Mouse (Mus musculus) skeletal muscle tissue, adult 2 months (tissue): ENCODE measurements around the gene Atp5mpl.

Experiments
- DNase-seq: peaks from one replicate; pipeline ENCODE4 v3.0.0-alpha.2; 2012; ENCODE audit warnings: low read depth, low spot score

Gene Atp5mpl

GRCm38 (mm10) chr12:111914031-111914430, 52.7 kb downstream of the Atp5mpl start:
- DNase-seq, result no peak

GRCm38 (mm10) chr12:111912802-111913201, 54.0 kb downstream of the Atp5mpl start:
- DNase-seq, result no peak

GRCm38 (mm10) chr12:111911796-111912195, 55.0 kb downstream of the Atp5mpl start:
- DNase-seq, result no peak
